Mouse (Mus musculus): ENCODE data around the gene Tpd52l2.

DNA sequence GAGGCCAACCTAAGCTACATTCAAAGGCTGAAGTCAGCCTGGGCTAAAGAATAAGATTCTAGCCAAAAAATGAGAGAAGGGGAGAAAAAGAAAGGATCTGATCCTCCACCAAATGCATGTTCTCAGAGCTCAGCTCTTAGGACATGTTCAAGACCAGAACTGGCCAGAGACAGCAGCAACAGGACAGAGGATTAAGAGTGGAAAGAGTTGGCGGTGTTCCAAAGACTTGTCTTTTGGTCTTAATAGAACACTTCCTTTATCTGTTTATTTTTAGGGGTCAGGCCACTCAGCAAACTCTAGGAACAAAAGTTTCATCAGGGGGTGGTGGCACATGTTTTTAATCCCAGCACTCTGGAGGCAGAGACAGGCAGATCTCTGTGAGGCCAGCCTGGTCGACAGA lies 41.0 kb upstream of the Tpd52l2 start:
- no peak for TF ChIP-seq GATA1 (IDR thresholded peaks at IDR 0.05; ENCODE audit: borderline replicate concordance, low read length)
- TF ChIP-seq FLI1 (IDR thresholded peaks at IDR 0.05; ENCODE audit: low read length) = no peak
